Mouse (Mus musculus): ENCODE data around the gene Sae1.

Gene Sae1

DNA sequence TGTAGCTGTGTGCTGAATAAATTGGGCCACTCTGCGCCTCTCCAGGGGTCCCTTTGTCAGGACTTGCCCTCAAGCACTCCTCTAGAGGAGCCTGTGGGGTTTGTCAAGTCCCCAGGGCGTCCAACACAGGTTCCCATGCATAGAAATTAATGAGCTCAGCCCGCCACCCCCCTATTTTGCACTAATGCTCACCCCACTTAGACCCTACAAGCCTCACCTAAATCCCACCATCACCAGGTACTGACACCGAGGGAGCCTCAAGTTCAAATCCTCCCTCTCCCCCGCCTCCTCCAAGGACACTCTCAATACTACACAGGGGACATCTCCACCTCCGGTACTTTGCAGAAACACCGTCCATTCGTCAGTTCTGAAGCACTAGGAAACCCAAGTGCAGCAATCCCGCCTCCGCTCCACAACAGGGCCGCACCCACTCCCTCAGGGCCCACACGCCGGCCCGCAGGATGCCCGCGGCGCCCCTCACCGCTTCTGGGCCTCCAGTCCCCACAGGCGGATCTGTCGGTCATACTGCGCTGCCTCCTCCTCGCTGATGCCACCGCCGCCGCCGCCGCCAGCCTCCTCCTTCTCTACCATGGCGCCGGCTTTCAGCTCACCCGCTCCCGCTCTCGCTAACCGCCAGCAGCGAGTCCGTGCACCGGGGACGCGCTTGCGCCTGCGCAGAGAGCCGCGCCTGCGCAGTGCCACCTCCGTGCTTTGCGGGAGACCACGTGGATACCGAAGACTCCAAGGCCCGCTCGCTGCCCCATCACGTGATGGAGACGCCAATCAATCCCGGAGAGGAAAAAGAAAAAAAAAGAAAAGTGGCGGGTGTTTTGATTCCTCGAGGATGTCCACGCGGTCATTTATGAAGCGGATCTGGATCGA is at the start of gene Sae1:
Gene Sae1, minus strand, starts transcription at position 647 of the 882 bp plus-strand sequence.
- peak; percentile 96 for DNase-seq (ENCODE audit: low spot score in 2 of 2)

DNA sequence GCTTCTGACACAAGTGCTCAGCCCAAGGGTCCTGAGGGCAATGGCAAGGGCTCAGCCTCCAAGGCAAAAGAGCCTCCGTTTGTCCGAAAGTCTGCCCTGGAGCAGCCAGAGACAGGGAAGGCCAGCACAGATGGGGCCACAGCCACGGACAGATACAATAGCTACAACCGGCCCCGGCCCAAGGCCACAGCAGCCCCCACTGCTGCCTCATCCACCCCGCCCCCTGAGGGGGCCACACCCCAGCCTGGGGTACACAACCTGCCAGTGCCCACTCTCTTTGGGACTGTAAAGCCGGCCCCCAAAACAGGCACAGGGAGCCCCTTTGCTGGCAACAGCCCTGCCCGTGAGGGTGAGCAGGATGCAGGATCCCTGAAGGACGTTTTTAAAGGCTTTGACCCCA is 47.5 kb upstream of the Sae1 start:
- DNase-seq (ENCODE audit: low spot score in 2 of 2): no peak

DNA sequence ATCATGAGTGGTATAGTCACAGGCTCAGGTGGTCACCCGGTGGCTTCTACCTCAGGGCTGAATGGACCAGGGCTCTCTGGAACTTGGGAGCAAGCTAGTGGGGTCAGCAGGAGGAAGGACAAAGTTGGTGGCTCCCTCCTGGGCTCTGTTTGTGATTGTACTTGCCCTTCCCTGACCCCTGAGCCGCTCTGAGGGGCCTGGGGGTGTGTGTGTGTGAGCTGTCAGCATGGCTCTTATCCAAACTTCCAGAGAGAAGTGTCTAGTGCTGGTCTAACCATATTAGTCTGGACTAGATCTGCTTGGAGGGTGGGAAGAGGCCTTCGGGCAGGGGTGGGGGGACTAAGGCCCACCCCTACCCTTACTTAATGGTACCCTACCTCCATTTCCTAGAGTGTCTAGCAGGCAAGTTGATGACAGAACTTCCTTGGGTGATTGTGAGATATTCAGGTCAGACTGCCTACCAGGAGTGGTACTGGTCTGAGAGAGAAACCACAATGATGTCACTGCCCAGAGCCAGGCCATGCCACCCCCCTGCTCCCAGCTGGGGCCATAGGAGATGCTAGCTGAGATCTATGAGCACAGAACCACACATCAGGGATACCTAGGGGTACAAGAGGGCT is 45.9 kb upstream of the Sae1 start:
- no peak for DNase-seq (ENCODE audit: low spot score in 2 of 2)

DNA sequence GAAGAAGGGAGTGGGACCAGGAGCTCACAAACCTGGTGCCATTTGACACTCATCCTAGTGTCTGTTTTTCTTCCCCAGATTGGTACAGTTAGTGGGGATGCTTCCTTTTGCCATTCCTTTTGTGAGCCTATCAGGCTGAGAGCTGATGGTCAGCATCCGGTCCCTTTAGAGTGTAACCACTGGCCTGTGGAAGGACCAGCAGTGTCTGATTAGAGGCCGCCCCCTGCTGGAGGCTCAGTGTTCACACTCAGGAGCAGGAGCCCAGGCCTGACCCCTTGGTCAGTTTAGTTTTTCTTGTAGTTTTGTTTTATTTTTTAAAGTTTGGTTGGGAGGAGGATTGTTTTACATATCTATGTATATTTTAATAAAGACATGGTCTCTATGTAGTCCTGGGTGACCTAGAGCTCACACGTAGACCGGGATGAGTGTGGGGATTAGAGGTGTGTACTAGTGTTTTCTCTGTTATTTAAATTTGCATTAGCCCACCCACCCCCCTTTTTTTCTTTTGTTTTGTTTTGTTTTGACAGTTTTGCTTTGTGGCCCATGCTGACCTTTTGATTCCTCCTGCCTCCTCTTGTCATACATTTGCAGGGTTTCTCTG is 38.6 kb upstream of the Sae1 start:
- DNase-seq (ENCODE audit: low spot score in 2 of 2): peak in 1 of 2 experiments; percentile 68

DNA sequence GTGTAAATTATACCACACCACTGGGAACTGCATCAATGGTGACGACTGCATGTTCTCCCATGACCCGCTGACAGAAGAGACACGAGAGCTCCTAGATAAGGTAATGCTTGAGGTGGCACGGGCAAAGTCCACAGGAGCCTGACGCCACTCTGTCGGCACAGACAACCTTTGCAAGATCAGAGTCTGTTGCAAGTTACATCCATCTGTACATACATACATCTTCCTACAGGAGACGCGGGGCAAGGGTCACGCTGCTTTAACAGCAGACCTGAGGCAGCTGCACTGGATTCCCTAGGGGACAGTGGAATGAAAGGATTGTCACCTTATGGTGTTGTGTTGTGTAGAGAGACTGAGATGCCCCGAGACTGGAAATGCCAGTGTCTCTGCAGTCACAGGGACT is 38.1 kb upstream of the Sae1 start:
- DNase-seq (ENCODE audit: low spot score in 2 of 2): no peak

DNA sequence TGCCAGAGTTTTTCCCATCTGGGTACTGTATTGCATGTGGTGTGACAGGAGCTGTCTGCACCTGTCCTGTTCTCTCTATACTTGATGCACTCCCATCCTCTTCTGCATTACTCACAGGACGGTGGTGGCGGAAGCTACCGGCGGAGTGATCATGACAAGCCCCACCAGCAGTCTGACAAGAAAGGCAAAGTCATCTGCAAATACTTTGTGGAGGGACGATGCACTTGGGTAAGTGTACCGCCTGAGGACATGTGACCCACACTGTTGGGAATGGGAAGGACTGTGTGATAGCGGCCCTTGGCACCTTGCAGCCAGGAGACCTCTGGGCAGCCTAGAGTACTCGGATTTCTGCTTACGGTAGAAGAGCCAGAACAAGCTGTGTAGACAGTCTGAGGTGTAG is 36.1 kb upstream of the Sae1 start:
- no peak for DNase-seq (ENCODE audit: low spot score in 2 of 2)

DNA sequence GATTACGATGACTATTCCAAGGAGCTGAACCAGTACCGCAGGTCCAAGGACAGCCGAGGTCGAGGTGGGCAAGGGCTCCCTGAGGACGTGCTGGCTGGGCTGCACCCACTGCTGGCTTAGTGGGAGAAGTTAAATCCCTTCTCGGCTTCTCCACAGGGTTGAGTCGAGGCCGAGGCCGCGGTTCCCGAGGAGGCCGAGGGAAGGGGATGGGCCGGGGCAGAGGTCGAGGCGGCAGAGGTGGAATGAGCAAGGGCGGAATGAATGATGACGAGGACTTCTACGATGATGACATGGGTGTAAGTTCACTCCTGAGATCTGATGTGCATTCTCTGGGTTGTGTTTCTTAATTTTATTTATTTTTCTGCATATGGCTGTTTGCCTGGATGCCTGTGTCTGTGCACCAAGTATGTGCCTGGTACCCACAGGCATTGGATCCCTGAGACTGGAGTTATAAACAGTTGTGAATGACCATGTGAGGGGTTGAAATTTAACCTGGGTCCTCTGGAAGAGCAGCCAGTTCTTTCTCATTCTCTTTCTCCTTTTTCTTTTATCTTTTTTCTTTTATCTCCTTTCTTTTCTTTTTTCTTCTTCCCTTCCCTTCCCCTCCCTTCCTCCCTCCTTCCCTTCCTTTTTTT is 34.7 kb upstream of the Sae1 start:
- DNase-seq (ENCODE audit: low spot score in 2 of 2): no peak

DNA sequence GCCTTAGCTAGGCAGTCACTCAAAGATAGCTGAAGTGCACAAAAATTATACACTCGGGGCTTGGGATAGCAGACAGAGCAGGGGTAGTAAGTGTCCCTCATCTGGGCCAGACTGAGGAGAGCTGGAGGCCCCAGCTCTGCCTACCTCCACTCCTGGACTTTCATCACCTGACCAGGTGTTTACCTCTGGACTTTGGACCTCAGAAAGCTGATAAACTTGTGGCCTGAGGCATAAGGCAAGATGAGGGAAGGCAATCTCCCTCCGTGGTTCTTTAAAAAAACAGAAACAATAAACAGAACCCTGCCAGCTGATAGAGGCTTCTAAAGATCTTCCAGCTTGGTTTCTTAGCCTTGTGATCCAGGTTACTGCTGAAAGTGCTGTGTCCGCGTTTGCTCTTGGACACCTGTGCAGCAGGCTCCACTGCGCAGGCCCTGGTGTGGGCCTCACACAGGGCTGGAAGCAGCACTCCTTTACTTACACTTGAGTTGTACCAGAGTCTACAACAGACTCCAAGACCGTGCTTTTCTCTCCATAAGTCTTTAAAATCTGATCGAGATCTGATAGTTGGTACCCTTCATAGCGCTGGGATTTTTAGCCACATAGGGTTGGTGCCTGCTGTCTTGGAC is 33.0 kb upstream of the Sae1 start:
- DNase-seq (ENCODE audit: low spot score in 2 of 2): no peak

DNA sequence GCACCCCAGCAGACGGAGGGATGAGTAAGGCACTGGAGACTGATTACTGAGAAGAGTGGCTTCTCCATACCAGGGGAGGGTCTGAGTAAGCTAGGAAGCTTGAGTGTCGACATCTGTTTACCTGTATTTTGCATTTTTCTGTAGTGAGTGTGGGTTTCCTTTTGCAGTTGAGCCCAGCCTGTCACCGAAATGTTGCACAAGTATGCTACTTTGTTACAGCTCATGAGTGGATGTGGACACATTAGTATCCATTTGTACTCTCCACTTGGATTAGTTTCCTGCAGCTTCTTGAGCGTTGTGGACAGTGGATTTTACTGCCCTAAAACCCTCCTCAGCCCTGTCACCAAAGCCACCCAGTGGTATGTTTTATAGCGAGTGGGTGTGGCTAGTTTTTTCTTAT is 31.1 kb upstream of the Sae1 start:
- no peak for DNase-seq (ENCODE audit: low spot score in 2 of 2)

DNA sequence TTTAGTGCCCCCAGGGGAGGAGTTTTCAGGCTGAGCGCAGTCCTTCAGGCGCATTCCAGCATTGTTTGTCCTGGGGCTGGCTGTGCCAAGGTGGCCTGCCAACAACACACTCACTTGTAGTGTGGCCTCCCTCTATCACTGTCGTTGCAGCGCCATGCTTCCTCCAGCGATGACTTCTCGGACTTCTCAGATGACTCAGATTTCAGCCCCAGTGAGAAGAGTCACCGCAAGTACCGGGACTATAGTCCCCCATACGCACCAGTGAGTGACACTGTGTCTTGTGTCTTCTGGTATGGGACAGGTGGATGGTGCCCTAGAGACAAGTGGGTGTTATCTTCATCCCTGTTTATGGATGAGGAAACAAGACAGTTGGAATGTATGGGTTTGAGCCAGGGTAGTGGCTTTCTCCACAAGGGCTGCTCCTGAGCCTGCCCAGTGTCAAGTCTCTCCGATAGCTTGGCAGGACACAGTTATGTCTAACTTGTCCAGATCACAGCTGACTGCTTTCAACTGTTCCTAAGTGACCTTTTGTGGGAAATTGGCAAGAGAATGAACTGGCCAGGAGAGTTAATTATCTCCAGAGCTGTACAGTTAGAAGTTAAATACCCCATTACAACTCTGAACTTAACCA is 29.6 kb upstream of the Sae1 start:
- no peak for DNase-seq (ENCODE audit: low spot score in 2 of 2)

DNA sequence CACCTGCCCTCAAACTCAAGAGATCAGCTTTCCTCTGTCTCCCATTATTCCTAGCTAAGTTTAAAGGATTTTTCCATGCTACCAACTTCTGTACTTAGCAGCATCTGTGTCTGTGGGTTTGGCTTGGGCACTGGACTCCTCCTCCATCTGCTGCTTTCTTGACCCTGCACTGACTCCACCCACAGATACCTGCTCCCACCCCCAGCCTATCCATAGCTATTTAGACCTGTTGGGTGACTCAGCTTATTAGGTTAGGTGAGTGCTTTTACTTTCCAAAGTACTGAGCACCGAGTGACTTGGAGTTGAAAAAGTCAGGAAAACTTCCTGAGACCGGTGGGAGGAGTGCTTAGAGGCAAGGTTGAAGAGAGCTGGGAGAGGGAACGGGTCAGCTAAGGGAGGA is 27.8 kb upstream of the Sae1 start:
- no peak for DNase-seq (ENCODE audit: low spot score in 2 of 2)

DNA sequence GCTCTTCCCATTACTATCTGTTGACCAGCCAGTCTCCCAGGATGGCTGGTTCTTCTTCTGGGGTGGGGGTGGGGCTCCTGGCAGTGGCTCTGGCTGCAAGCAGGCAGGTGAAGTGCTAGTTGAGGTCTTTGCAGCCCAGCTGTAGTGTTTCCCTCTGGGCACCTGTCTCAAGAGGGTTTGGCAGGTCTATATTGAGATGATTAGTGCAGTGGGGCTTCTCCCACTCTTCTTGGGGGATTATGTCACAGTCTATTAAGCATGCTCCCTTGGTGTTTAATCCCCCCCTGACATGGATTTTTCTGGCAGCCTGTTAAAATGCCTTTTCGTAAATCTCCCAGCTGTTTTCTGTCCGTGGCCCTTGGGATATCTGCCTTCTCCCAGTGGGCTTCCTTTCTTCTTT is 25.3 kb upstream of the Sae1 start:
- DNase-seq (ENCODE audit: low spot score in 2 of 2): no peak

DNA sequence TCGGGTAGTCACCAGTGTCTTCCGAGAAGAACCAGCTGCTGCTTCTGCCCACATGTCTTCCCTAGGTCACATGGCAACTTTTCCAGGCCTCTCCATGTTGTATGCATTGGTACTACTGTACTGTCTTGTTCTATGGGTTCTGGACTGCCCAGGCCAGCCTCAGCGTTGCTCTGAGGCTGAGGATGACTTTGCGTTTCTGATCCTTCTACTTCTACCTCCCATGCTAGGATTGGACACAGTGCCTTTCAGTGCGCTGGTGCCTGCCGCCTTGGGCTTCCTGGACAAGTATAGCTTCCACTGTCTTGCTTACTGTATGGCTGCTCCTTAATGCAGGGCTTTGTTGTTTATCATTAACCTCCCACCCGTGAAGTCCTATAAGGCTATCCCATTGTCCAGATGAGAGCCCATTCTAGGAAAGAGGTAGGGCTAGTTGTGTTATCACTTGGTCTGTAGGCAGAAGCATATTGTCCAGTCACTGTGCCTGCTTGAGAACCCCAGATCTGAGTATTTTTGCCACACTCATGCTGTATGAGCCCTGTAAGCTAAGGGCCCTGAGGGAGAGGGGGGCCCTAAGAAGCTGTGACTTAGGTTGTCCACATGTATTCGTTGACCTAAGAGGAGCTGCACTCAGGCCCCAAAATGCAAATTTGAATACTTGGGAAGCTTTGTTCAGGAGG is 24.8 kb upstream of the Sae1 start:
- DNase-seq (ENCODE audit: low spot score in 2 of 2): no peak

DNA sequence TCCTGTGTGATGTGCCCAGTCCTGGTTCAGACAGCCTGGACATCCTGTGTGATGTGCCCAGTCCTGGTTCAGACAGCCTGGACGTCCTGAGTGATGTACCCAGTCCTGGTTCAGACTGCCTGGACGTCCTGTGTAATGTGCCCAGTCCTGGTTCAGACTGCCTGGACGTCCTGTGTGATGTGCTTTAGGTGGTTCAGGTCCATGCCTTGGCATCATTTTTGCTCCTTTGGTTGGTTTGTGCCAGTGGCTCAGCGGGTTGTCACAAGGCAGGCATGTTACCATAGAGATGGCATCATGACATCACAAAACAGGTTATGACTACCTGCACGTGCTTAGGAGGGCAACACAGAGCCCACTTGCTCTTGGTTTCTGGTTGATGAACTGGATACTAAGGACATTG is 23.5 kb upstream of the Sae1 start:
- no peak for DNase-seq (ENCODE audit: low spot score in 2 of 2)

DNA sequence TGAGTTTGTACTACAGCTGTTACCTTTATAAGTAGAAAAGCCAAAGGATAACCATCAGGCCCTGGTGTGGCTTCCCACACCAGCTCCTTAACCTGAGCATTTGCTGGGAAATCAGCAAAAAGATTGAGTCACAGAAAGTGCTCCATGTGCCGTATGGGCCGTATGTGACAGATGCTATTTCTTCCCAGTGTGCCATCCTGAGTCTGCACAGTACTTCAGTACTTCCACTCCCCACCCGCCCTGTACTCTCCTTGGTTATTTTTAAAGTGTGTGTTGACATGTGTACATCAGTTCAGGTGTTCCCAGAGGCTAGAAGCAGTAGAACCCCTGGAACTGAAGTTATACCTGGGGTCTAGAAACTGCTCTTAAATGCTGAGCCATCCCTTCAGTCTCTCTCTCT is 19.4 kb upstream of the Sae1 start:
- no peak for DNase-seq (ENCODE audit: low spot score in 2 of 2)

DNA sequence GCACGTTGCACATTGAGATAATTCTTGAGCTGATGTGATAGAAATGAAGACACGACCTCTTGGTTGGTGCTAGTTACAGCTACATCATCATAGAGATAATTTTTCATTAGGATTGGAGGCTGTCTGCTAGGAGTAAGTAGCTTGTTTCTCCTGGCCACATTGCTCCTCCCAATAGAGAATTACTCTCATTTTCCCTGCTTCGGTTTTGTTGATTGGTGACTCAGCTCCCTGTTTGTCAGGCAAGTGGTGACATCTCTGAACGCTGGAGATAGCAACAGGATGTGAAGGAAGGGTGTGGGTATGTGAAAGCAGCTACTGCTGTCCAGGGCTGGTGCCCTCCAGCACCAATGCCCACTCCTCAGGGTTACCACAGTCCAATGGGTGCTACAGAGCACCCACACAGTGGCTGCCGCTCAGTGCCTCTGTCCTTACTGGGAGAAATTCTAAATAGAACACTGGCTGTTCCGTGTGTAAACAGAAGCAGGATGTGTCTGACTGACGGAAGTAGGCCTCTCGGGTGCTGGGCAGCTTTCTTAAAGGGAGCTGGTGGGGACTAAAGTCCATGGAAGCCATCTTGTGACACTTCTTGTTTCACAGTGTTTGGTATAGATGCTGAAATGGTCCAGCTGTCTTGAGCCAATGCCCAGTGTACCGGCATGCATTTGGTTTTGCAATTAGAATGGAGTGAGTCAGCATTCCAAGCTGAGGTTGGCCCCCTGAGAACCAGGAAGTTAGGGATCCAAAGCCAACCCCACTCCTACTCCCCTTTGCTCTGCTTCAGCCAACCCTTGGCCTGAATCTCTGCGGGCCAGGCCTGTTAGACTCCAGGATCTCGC is 18.1 kb upstream of the Sae1 start:
- DNase-seq (ENCODE audit: low spot score in 2 of 2): peak; percentile 27 to 37

DNA sequence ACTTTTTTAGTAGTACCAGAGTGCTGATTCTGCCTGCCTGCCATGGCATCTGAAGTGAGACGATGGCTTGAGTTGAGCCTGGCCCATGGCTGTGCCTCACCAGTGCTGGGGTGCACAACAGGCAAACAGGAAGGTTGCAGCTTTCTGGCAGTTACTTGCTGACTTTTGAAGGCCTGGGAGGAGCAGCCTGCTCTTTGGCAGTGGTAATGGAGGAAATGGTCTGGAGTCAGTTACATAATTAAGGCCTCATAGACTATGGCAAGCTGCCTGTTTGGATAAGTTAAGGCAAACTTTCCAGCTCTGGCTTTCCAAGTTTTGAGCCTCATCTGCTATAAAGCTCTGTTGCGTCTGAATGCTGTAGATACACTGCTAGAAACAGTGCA is 17.5 kb upstream of the Sae1 start:
- no peak for DNase-seq (ENCODE audit: low spot score in 2 of 2)

DNA sequence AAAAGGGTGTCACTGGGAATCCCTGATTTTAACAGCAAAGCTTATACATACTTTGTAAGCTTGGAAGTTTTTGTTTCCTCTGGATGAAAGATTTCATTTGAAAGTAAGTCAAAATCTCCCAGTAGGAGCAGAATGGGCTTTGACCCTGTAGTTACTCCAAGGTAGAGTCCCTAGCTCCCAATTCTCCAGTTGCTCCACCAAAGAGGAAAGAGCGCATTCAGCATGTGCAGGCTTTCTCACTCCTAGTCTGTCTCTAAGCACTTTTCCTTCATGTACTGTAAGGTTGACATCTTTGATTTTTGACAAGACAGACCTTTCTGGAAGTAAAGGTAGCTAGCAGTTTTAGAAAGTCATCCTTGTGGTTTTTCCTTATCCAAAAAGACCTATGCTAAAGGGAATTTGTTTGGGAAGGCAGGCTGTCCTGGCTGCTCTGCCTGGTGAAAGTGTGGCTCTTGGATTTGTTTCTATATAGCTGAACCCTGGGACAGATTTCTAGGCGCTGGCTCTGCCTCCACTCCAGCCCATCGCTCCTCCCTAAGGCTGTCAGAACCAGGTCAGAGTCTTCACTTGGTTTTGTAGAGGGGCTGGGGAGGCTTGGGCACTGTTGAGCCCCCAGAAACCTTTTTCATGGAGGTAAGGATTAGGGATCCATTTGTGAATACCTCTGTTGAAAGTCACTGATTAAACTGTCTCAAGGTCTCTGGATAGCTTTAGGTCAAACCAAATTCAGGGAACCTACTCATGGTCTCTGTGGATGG is 16.9 kb upstream of the Sae1 start:
- no peak for DNase-seq (ENCODE audit: low spot score in 2 of 2)
